Mouse (Mus musculus): ENCODE measurements around the gene Leprot. TPM values are rescaled to one million over a fixed set of nuclear protein-coding genes. Genes with fewer than 3 reads are reported as not detected.

Gene Leprot
- polyA plus RNA-seq, 1 experiment: 33.3 TPM

DNA sequence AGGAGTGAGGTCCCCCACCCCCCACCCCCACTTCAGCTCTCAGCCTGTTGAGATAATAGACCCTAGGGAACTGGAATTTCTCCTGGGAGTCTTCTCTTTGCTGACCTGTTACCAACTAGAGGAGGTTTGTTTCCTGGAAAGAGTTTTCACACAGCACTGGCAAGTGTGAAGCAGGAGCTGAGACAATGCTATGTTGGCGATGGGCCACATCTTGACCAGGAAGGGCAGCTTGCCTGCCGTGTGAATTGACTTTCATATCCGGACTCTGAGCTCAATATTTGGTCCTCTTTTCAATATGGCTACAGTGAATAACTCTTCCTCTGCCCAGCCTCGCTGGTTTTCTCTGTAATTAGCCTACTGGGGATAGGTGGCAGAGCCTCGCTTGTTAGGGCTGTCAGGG lies 21.6 kb downstream of the Leprot start:
- Histone ChIP-seq H3K4me3 (replicated peaks; ENCODE audit: insufficient read depth, low read depth, low read length) (no peak overlapping the region), H3K27me3 (ENCODE audit: control insufficient read depth, insufficient read depth, low read length) (no peaks in the 10 kb centered on the region), H3K27ac (ENCODE audit: insufficient read depth, low read length) (no peak overlapping the region), H3K4me1 (ENCODE audit: control insufficient read depth, insufficient read depth, low read length) (no peaks in the 10 kb centered on the region)
- no peak for TF ChIP-seq POLR2A (IDR thresholded peaks at IDR 0.05; ENCODE audit: borderline replicate concordance, insufficient read depth, low read length)
- TF ChIP-seq CTCF (IDR thresholded peaks at IDR 0.05; ENCODE audit: borderline replicate concordance, insufficient read depth, low read depth, low read length): no peak
- 48% methylated on average over 5 of the region's 5 CpGs for WGBS
- DNase-seq: no peak

DNA sequence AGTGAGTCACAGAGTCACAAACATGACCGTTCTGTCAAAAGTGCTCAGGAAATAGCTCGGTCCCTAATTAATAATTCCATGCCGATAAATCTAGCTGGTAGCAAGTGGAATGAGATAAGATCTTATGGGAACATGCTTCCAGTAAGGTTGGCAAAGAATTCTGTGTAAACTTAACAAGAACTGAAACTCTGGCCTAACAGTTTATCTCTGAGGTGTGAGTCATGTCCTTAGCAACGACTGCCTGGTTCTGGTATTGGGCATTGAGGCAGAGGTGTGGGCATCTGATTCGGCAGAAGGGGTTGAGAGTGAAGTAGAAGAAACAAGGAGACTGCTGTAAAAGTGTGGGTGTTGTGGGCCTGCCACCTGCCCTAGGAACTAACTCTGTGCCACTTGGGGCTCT lies 22.3 kb downstream of the Leprot start:
- Histone ChIP-seq H3K27me3 (ENCODE audit: control insufficient read depth, insufficient read depth, low read length) (no peaks in the 10 kb centered on the region), H3K4me1 (ENCODE audit: control insufficient read depth, insufficient read depth, low read length) (no peaks in the 10 kb centered on the region), H3K4me3 (replicated peaks; ENCODE audit: insufficient read depth, low read depth, low read length) (no peak overlapping the region), H3K27ac (ENCODE audit: insufficient read depth, low read length) (no peak overlapping the region)
- 76% methylated on average over 5 of the region's 5 CpGs for WGBS
- DNase-seq: no peak
- TF ChIP-seq POLR2A (IDR thresholded peaks at IDR 0.05; ENCODE audit: borderline replicate concordance, insufficient read depth, low read length) (no peak), CTCF (IDR thresholded peaks at IDR 0.05; ENCODE audit: borderline replicate concordance, insufficient read depth, low read depth, low read length) (no peak)

DNA sequence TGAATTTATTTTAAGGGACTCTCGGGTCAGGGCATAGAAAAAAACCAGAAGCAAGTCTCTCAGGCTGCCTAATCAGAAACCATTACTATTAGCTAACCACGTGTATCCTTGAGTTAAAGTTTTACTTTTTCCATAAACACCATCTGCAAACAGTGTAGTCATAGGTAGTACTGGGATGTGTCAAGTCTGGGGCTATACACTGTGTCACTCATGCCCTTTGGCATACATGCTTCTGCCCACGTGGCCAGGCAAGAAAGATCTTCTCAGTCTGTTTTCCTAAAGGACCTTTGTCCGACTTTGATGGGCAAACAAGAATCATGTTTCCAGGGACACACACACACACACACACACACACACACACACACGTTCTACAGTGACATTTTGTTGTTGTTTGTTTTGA lies 27.3 kb downstream of the Leprot start:
- no peaks in the 10 kb centered on the region for H3K27me3 ChIP-seq (ENCODE audit: control insufficient read depth, insufficient read depth, low read length)
- H3K27ac ChIP-seq (ENCODE audit: insufficient read depth, low read length): no peak overlapping the region
- 80% methylated on average over 5 of the region's 5 CpGs for WGBS
- no peak overlapping the region for H3K4me3 ChIP-seq (replicated peaks; ENCODE audit: insufficient read depth, low read depth, low read length)
- DNase-seq: no peak
- no peaks in the 10 kb centered on the region for H3K4me1 ChIP-seq (ENCODE audit: control insufficient read depth, insufficient read depth, low read length)
- TF ChIP-seq POLR2A (IDR thresholded peaks at IDR 0.05; ENCODE audit: borderline replicate concordance, insufficient read depth, low read length) (no peak), CTCF (IDR thresholded peaks at IDR 0.05; ENCODE audit: borderline replicate concordance, insufficient read depth, low read depth, low read length) (no peak)

DNA sequence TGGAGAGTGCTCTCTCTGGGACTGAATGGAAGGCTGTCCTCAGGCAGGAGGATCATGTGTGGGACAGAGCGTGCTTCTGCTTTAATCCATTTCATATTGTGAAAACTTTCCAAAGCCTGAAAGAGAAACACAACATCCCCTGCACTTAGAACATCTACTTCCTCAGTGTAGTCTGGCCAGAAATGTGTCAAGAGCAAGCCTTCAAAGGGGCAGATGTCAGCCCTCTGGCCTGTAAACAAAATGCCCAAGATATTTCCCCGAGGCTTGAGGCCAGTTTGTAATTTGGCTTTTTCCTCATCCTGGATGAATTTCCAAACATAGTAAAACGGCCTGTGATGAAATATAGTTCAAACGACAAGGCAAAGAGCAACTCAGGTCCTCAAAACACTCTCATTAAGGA lies 28.2 kb downstream of the Leprot start:
- no peak for DNase-seq
- no peaks in the 10 kb centered on the region for H3K27me3 ChIP-seq (ENCODE audit: control insufficient read depth, insufficient read depth, low read length)
- H3K4me1 ChIP-seq (ENCODE audit: control insufficient read depth, insufficient read depth, low read length): no peaks in the 10 kb centered on the region
- 35% methylated on average over 4 of the region's 4 CpGs for WGBS
- TF ChIP-seq POLR2A (IDR thresholded peaks at IDR 0.05; ENCODE audit: borderline replicate concordance, insufficient read depth, low read length) (no peak), CTCF (IDR thresholded peaks at IDR 0.05; ENCODE audit: borderline replicate concordance, insufficient read depth, low read depth, low read length) (no peak)
- H3K27ac ChIP-seq (ENCODE audit: insufficient read depth, low read length): no peak overlapping the region
- no peak overlapping the region for H3K4me3 ChIP-seq (replicated peaks; ENCODE audit: insufficient read depth, low read depth, low read length)

DNA sequence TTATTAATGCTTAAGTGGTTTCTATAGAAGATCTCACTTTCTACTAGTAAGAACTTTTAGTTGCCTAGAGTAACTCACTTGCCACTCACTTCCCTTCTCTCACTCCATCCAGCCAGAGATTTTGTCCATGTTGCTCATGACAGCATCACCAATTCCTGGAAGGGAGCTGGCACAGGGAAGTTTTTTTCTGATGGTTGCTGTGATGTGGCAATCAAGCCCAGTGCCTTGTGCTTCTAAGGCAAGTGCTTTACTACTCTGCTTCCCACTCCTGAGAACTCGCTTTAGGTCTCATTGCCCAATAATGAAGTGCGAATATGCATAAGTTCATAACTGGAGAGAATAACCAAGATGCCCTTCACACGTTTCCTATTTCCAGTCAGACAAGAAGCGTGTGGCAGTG lies 35.1 kb downstream of the Leprot start:
- TF ChIP-seq POLR2A (IDR thresholded peaks at IDR 0.05; ENCODE audit: borderline replicate concordance, insufficient read depth, low read length): no peak
- TF ChIP-seq CTCF (IDR thresholded peaks at IDR 0.05; ENCODE audit: borderline replicate concordance, insufficient read depth, low read depth, low read length): no peak
- WGBS: 86% methylated on average over 4 of the region's 4 CpGs
- H3K27me3 ChIP-seq (ENCODE audit: control insufficient read depth, insufficient read depth, low read length): no peaks in the 10 kb centered on the region
- no peaks in the 10 kb centered on the region for H3K4me1 ChIP-seq (ENCODE audit: control insufficient read depth, insufficient read depth, low read length)
- no peak overlapping the region for H3K27ac ChIP-seq (ENCODE audit: insufficient read depth, low read length)
- H3K4me3 ChIP-seq (replicated peaks; ENCODE audit: insufficient read depth, low read depth, low read length): no peak overlapping the region
- DNase-seq: no peak

DNA sequence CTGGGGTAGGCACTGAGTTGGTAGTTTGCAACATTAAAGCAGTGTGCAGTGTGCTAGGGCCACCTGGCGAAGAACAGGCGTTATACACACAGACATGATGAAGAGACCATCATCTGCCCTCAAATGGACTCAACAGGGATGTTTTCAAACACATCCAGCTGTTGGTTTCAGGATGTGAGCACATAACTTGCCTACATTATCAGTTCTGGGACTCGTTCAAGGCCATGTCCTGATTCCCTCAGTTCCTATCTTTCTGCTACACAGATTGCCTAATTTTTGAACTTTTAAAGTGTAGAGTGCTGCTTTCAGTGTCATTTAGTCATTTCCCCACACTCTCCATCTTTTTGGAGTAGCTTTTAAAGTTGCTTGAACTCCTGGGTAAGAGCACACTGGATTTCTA lies 35.6 kb downstream of the Leprot start:
- Histone ChIP-seq H3K4me3 (replicated peaks; ENCODE audit: insufficient read depth, low read depth, low read length) (no peak overlapping the region), H3K27me3 (ENCODE audit: control insufficient read depth, insufficient read depth, low read length) (no peaks in the 10 kb centered on the region), H3K4me1 (ENCODE audit: control insufficient read depth, insufficient read depth, low read length) (no peaks in the 10 kb centered on the region), H3K27ac (ENCODE audit: insufficient read depth, low read length) (no peak overlapping the region)
- 81% methylated on average over 3 of the region's 3 CpGs for WGBS
- DNase-seq: no peak
- TF ChIP-seq POLR2A (IDR thresholded peaks at IDR 0.05; ENCODE audit: borderline replicate concordance, insufficient read depth, low read length) (no peak), CTCF (IDR thresholded peaks at IDR 0.05; ENCODE audit: borderline replicate concordance, insufficient read depth, low read depth, low read length) (no peak)

DNA sequence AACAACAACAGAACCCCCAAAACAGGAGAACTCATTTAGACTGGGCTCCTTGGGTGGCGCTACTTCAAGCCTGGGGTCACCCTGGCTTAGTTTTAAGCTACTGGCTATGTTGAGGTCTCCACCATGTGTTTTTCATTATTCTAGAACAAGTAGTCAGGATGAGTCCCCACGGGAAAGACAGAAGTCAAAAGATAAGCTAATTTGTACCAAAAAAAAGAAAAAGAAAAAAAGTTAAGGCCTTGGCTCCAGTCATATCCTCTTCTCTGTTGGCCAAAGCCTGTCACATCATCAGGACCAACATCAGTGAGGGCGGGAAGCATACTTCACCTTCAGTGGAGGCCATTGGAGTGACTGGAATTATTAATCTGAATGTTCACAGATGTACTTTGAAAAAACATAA lies 37.3 kb downstream of the Leprot start:
- DNase-seq: no peak
- Histone ChIP-seq H3K4me3 (replicated peaks; ENCODE audit: insufficient read depth, low read depth, low read length) (no peak overlapping the region), H3K27me3 (ENCODE audit: control insufficient read depth, insufficient read depth, low read length) (no peaks in the 10 kb centered on the region), H3K4me1 (ENCODE audit: control insufficient read depth, insufficient read depth, low read length) (no peaks in the 10 kb centered on the region), H3K27ac (ENCODE audit: insufficient read depth, low read length) (no peak overlapping the region)
- TF ChIP-seq CTCF (IDR thresholded peaks at IDR 0.05; ENCODE audit: borderline replicate concordance, insufficient read depth, low read depth, low read length) (no peak), POLR2A (IDR thresholded peaks at IDR 0.05; ENCODE audit: borderline replicate concordance, insufficient read depth, low read length) (no peak)
- 94% methylated on average over 3 of the region's 3 CpGs for WGBS

DNA sequence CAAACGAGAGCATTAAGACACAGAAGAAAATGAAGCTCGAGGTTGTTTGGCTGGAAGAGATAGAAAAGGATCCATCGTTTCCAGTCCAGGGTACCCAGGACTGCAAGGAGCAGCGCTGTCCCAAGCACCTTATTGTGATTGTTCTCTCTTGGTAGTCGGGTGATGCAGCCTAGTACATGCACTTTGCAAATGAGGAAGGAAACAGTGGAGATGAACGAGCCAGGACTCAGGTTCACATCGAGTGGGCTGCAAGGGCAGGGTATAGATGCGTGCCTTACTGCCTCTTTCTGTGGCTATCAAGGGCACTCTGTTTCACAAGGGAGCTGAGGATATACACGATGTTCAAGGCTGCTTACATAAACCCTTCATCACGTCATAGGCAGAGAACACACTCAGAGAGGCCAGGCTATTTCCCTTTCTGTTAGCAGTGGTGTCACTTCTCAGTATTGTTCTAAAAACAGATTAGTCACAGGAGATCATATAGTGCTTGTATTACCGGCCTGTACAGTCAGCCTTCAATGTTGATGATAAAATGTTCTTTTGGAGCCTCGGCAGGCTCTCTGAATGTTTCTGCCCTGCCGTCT lies 38.8 kb downstream of the Leprot start:
- WGBS: 84% methylated on average over 13 of the region's 13 CpGs
- TF ChIP-seq CTCF (IDR thresholded peaks at IDR 0.05; ENCODE audit: borderline replicate concordance, insufficient read depth, low read depth, low read length): no peak
- no peak for TF ChIP-seq POLR2A (IDR thresholded peaks at IDR 0.05; ENCODE audit: borderline replicate concordance, insufficient read depth, low read length)
- DNase-seq: no peak
- Histone ChIP-seq H3K4me3 (replicated peaks; ENCODE audit: insufficient read depth, low read depth, low read length) (no peak overlapping the region), H3K27ac (ENCODE audit: insufficient read depth, low read length) (no peak overlapping the region), H3K4me1 (ENCODE audit: control insufficient read depth, insufficient read depth, low read length) (no peaks in the 10 kb centered on the region), H3K27me3 (ENCODE audit: control insufficient read depth, insufficient read depth, low read length) (no peaks in the 10 kb centered on the region)
